Mouse (Mus musculus): ENCODE measurements around the gene Aox1. TPM values are rescaled to one million over a fixed set of nuclear protein-coding genes. Genes with fewer than 3 reads are reported as not detected.

Gene Aox1
- polyA plus RNA-seq, 1 experiment = 5.1 TPM

DNA sequence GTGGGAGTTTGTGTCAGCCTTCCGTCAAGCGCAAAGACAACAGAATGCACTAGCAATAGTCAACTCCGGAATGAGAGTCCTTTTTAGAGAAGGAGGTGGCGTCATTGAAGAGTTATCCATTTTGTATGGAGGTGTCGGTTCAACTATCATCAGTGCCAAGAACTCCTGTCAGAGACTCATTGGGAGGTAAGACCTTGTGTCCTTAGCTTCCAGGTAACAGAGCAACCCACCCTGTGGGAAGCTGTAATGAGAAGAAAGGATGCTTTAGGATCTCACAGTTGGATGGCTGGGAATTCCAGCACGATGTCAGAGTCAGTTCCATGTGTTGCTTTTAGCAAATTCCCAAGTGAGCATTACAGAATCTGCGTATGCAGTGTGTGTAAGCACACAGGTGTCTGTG lies 32.4 kb downstream of the Aox1 start:
- no peak for DNase-seq (ENCODE audit: extremely low spot score in 1 of 2, low spot score in 1 of 2)

DNA sequence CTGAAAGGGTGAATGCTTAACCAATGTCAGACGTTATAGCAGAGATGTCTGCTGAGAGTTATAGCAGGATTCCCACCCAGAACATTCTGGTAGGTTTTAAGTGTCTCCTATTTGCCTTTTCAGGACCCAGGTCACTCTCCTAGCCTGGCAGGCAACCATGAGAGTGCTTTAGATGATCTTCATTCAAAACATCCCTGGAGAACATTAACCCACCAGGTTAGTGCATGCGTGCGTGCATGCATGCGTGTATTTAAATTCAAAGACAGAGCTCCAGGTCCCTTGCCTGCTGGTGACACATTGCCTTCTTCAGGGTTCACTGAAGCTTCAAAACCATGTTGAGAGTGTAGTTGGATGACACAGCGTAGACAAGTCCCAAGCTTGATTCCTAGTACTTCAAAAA lies 35.4 kb downstream of the Aox1 start:
- no peak for DNase-seq (ENCODE audit: extremely low spot score in 1 of 2, low spot score in 1 of 2)

DNA sequence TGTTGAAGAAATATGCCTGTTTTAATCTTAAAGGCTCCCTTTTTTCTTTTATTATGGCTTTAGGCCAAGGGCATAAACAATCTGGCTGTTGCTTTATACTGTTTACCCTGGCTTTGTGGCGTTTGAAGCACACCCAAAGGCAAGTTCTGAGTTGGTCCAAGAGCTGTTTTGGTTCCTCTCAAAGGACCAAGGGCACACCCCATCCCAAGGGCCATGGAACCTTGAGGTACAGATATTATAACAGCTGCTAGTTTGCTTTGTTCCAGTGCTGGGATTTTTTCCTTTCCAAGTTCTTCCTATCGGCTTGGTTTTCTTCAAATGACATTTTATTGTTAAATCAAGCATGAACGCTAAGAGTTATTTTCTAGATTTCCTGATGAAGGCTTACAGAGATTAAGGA lies 35.9 kb downstream of the Aox1 start:
- no peak for DNase-seq (ENCODE audit: extremely low spot score in 1 of 2, low spot score in 1 of 2)

DNA sequence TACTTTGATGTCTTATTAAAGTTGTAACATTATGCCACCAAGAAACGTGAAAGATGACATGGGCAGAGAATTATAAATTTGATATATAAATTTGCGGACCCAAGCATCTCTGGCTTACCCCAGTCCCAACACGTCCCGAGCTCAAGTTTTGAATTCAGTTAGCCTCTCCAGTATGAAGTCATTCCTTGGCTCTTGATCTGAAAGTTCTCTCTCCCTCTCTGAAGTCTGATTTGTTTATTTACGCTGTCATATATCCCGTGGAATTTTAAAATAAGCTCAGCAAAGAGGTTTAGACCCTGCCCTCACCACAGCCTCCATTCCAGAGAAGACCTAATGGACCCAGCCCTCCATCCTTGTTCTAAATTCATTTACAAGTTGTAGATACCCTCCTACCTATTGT lies 39.5 kb downstream of the Aox1 start:
- no peak for DNase-seq (ENCODE audit: extremely low spot score in 1 of 2, low spot score in 1 of 2)

DNA sequence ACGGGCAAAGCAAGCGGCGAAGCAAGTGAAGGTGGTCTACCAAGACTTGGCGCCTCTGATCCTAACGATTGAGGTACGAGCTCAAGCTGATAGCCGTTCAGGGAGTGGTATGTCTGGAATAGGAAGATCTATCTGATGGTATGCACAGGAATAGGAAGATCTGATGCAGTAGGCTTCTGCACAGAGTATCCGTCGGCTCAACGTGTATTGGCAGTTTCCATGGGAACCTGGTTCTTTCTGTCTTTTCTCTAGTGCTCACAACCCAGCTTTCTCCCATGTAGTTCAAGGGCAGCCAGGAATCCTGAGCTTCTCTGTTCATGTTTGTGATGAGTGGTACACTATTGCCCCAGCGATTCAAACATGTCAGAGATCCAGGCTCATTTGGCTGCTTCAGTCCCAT lies 40.4 kb downstream of the Aox1 start:
- DNase-seq (ENCODE audit: extremely low spot score in 1 of 2, low spot score in 1 of 2) = peak in 1 of 2 experiments; percentile 15

DNA sequence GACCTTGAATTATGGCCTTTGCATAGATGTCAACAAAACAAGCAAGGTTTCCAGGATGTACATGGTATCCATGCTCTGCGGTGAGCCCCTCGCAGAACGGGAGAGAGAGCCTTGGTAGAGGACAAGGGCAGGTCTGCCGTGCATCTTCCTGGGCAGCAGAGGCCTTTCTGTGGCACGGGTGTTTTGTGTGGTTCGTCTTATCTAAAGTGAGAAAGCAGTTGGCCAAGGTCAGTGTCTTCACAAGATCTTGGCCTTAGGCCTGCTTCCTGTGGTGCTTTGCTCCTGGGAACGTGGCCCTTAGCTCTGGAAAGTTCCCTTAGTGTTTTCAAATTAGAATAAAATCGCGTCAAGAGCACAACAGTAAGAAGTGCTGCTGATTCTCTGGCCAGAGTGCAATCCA lies 41.3 kb downstream of the Aox1 start:
- DNase-seq (ENCODE audit: extremely low spot score in 1 of 2, low spot score in 1 of 2) = no peak

DNA sequence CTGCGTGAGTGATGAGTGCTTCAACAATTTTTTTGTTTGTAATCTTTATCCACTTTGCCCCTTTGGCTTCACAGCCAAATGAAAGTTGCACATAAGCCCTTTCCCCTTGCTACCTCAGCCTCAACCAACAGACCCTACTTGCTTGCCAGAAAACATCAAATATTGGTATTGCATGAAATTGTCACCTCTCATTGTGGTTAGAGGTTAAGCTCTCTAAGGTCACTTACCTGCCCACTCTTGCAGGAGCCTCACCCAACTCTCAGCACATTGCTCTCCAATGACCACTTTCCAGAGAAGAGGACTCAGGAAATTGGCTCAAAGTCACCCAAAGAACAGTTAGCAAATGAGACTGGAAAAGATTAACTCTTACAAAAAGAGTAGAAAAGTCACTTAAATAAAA lies 41.8 kb downstream of the Aox1 start:
- DNase-seq (ENCODE audit: extremely low spot score in 1 of 2, low spot score in 1 of 2) = no peak

DNA sequence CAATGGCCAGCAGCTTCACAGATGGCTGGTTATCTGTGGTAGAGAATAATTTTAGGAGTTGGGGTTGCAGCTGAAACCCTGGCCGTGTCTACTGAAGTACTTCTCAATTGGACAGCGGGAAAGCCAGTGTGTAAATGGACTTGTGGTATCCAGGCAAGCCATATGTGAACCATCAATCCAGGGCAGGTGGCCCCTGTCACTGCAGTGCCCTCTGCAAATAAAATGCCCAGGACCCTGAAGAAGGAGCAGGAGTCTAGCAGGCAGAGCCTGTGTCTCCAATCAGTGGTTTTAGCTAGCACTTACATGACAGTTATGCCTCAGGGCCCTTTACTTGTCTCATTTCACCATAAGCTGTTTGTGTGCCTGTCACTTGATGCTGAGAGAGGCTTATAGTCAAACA lies 42.7 kb downstream of the Aox1 start:
- no peak for DNase-seq (ENCODE audit: extremely low spot score in 1 of 2, low spot score in 1 of 2)

DNA sequence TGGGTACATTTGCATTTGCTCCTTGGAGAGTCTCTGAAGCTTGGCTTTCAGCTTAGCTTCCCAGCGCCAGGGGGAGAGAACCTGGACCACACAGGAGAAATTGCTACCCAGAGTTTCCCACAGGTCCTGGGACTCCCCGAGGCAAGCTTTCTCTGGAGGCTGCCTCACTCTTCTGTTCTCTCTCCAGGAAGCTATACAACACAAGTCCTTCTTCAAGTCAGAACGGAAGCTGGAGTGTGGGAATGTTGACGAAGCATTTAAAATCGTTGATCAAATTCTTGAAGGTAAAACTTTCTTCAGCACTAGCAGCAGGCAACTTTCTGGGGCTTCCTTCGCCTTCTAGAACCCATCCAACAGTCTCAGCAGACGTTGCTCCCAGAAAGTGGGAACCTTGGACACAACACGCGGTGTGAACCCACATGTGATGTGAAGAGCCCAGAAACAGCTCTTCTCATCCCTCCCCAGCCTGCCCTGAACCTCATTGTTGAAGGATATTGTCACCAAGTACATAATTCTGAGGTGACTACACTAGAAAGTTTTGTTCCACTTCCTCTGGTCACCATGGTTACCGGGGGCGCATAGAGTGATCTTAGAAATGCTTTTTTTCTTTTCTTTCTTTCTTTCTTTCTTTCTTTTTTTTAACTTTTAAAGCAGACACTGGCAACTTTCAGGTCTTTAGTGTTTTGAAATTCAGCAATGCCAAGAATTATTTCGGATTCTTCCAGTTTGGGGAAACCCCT lies 43.4 kb downstream of the Aox1 start:
- DNase-seq (ENCODE audit: extremely low spot score in 1 of 2, low spot score in 1 of 2) = no peak

DNA sequence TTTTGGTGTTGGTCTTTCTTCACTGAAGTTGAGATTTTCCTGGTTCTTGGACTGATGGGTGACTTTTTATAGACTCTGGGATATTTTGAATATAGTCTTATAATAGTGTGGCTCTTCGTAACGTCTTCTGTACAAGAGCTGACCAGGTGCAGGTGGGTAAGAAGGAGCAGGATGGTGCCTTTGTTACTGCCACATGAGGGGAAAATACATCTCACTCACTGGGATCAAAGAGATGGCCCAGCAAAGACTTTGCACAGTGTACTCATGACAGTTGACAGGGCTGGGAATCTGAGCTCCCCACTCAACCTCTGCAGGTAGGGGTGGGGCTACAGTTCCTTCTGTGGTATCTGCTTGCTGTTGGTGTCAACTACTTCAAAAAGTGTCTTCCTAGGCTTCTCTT lies 44.5 kb downstream of the Aox1 start:
- DNase-seq (ENCODE audit: extremely low spot score in 1 of 2, low spot score in 1 of 2) = no peak

DNA sequence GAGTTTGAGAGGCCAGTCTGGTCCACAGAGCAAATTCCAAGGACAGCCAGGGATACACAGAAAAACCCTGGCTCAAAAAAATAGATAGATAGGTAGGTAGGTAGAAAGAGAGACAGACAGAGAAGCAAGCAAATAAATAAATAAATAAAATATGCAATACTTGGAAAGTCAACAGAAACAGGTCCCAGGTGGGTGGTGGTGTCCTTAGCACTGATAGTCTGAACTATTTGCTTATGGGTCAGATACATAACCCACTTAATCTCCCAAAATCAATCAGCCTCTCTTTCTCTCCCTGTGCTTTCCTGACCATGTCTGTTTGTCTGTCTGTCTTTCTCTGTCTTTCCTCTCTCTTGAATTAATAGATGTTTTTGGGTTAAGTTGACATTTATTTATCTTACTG lies 48.2 kb downstream of the Aox1 start:
- DNase-seq (ENCODE audit: extremely low spot score in 1 of 2, low spot score in 1 of 2) = no peak

DNA sequence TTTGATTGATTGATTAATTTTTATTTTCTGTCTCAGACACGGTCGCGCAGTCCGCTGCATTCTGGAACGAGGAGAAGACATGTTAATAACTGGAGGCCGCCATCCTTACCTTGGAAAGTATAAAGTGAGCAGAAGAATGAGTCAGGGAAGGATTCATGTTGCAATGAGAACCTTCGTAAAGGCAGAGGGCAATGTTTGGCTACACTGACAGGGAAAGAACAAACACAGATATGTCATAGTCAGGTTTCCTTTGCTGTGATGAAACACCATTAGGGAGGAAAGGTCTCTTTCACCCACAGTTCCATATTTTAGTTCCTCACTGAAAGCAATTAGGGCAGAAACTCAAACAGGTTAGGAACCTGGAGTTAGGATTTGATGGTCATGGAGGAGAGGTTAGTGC lies 48.7 kb downstream of the Aox1 start:
- DNase-seq (ENCODE audit: extremely low spot score in 1 of 2, low spot score in 1 of 2) = no peak

DNA sequence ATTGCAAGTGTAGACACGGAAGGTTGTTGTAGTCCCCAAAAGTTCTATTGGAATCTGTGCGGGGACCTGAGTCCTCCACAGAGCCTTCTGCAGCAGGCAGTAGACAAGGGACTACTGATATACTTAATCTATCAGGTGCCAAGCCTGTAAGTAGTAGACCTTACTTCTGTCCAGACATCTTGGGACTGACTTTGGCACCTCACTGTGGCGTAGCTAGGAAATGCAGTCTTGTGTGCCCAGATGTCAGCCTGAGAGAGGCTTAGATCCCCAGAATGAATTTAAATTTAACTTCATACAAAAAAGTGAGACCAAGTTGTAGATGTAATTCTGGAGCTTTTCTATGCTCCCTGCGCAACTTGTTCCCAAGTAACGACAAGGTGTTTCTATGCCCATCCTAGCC lies 50.0 kb downstream of the Aox1 start:
- no peak for DNase-seq (ENCODE audit: extremely low spot score in 1 of 2, low spot score in 1 of 2)

DNA sequence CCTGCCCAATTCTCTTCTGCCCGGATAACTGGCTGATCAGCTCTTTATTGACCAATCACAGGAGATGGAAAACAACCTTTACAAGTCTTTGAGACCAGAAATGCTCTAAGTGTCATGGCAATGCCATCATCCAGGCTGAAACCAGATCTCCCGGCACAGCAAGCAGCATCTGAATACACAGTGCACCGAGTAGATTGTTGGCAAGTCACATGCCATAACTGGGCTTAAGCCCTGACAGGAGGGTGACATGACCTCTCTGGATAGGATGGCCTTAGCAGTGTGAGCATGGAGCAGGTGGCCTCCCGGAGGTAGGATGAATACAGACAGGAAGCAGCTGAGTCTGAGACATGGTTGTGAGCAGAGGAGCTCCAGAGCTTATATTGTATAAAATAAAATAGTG lies 50.7 kb downstream of the Aox1 start:
- DNase-seq (ENCODE audit: extremely low spot score in 1 of 2, low spot score in 1 of 2) = no peak

DNA sequence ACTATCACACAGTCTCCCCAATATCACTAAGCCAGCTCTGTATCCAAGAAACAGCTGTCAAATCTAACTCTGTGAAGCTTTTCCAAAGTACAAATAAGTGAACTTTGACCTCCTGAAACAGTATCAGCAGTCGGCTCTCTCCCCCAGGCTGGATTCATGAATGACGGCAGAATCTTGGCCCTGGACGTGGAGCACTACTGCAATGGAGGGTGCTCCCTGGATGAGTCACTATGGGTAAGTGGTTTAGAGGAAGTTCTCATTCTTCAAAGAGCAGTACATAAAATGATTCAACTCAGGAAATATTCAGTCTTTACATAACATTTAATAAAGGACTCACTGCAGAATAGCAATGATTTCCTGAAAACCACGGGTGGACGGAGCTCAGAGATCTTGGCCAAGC lies 51.6 kb downstream of the Aox1 start:
- DNase-seq (ENCODE audit: extremely low spot score in 1 of 2, low spot score in 1 of 2) = no peak

DNA sequence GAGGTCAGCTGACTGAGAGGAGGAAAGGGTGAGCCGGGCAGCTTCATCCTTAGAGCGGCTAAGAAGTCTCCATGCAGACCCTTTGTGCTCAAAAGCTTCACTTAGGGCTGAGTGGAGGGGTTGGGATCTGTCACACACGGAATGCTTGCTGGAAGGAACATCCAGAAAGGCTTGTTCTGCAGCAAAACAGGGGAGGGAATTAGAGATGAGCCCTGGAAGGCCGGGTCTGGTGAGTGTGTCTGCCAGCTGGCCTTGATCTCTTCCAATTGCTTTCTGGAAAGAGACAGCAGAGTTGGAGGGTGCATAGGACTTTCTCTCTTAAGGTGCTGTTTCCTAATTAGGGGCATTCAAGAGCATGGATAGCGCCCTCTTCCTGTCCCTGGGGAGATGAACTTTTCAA lies 59.6 kb downstream of the Aox1 start:
- DNase-seq (ENCODE audit: extremely low spot score in 1 of 2, low spot score in 1 of 2) = no peak

DNA sequence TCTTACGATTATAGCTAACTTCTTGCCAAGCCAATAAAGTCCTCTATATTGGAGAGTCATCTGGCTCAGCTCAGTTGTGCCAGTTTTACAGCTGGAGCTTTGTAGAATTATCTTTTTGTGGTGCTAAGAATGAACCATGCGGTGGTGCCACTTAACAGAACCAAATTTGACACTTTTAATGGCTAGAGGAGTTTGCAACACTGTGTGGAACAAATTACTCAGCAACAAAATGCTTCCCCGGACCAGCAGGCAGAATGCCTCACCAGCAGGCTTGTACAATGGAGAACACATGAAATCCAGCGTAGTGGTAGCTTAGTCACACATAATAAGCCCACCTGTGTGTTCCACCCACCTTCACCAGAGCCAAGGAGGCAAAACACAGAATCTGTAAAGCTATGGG lies 60.5 kb downstream of the Aox1 start:
- DNase-seq (ENCODE audit: extremely low spot score in 1 of 2, low spot score in 1 of 2) = no peak

DNA sequence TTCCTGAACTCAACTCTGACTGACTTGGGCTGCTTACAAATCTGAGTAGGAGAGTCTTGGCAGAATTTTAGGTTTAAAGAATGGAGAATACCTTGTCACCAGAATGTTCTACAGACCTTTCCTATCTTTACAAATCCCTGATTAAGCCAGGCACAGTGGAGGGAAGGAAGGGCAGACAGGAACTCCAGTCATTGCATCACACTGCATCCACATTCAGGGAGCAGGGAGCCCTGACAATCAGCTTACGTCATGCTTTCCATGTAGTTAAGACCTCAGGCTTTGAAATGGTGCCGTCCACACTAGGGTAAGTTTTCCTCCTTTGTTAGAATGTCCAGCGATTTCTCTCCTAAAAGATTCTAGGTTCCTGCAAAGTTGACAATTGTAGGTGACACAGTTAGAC lies 61.5 kb downstream of the Aox1 start:
- no peak for DNase-seq (ENCODE audit: extremely low spot score in 1 of 2, low spot score in 1 of 2)

DNA sequence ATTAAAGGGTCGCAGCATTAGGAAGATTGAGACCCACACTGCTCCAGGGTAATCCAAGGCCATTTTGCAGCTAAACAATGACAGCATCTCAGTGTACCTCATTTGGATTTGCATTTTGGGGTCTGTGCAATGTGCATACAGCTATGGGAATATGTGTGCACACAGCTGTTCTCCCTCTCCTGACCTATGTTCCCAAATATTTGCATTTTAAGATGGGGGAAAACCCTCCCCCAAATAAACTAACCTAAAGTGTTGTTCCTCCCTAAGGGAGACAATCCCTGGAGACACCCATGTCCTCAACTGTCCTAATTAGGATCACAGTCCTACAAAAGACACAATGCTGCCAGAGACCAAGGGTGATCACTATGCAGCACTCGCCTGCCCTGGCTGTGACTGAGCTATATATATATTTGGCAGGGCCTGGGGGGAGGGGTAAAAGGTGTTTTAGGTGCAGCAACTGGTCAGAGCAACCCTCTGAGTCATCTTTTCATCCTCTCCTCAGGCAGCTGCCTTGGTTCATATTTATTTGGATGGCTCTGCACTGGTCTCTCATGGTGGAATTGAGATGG lies 62.3 kb downstream of the Aox1 start:
- no peak for DNase-seq (ENCODE audit: extremely low spot score in 1 of 2, low spot score in 1 of 2)

DNA sequence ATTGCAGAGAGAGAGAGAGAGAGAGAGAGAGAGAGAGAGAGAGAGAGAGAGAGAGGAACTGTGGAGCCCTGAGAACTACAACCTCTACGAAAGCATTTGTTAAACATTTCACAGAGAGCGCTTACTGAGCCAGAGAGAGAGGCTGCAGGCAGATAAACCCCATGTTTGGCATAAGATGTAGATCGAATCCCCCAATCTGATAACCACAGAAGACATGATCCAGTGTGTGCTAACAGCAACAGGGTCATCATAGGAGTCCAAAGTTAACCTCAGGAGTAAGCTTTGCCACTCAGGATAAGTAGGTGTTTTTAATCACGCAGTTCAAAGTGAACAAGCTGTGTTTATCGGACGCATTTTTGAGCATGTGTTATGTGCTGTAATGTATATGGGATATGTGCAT lies 67.6 kb downstream of the Aox1 start:
- no peak for DNase-seq (ENCODE audit: extremely low spot score in 1 of 2, low spot score in 1 of 2)

DNA sequence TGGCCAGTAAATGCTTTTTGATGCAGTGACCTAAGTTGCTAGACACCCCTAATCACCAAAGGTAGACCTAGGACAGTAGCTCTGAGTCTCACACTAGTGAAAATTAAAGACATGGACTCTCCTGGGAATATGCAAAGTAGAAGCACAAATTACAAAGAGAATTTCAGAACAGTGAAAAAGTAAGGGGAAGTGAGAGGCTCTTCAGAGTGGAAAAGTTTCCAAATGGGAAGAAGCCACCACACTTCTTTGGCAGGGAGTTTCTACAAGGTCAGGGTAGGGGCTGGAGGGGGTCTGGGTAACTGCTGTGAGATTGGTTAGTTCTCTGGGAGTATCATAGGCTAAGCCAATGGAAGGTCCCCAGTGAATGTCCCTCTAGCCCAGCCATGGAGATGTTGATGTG lies 69.4 kb downstream of the Aox1 start:
- no peak for DNase-seq (ENCODE audit: extremely low spot score in 1 of 2, low spot score in 1 of 2)

DNA sequence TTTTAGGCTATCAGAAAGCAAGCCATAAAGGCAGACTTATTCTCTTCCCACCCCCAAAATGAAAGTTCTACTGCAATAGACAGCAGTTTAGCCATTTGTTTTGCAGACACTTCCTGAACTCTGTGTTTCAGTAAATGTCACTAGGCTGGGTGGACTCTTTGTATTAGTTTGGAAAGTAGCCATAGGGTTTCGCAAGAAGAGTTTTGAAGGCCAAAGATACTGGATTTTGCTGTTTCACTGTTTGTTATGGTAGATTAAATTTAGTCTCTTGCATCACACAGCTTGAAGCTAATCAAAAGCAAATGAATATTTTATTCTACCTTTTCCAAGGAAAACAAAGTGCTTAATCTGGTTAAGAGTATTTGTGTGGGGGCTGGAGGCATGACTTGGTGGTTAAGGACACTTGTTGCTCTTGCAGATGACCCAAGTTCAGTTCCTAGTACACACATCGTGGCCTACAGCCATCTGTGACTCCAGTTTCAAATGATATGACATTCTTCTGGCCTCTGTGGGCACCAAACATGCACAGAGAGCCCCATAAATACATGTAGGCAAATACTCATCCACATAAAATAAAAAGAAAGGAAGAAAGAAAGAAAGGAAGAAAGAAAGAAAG lies 71.9 kb downstream of the Aox1 start:
- no peak for DNase-seq (ENCODE audit: extremely low spot score in 1 of 2, low spot score in 1 of 2)
